Mouse (Mus musculus): ENCODE measurements at regions not wholly inside any gene's neighbourhood (a gene's known extent, or its start where the extent isn't known, plus 50 kb on each side); places are given as distances from the start of the nearest gene placed in this dataset.

GRCm38 (mm10) chrX:11666517-11666916 lies 338.9 kb downstream of the H2al1j start:
- in situ Hi-C loops (cut with MboI; ENCODE audit: low pct_unique_long_range_greater_than_20kb in 1 of 2, low sequenced_read_pairs in 2 of 2, unreplicated experiment in 1 of 2): no loop called here

GRCm38 (mm10) chrX:11671805-11672204 lies 344.2 kb downstream of the H2al1j start:
- in situ Hi-C loops (cut with MboI; ENCODE audit: low pct_unique_long_range_greater_than_20kb in 1 of 2, low sequenced_read_pairs in 2 of 2, unreplicated experiment in 1 of 2): no loop called here

DNA sequence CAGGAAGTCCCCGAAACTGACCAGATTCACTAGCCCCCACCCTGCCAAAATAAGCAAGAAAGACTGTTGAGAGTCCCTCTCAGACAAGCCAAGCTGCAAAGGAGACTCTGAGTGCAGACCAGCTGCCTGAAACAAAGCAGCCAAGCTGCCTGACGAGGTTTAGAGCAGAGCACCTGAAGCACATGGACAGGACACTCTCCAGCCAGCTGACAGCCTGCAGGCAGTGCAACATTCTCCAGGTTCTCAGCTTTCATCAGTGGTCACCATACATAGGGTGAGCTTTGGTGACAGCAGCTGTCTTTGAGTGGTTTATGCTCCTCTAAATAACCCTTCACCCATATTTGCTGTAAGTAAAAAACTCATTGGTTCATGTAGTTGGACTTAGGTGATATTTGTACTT lies 350.5 kb downstream of the H2al1j start:
- in situ Hi-C loops (cut with MboI; ENCODE audit: low pct_unique_long_range_greater_than_20kb in 1 of 2, low sequenced_read_pairs in 2 of 2, unreplicated experiment in 1 of 2): no loop called here

GRCm38 (mm10) chrX:11681274-11681673 lies 353.7 kb downstream of the H2al1j start:
- in situ Hi-C loops (cut with MboI; ENCODE audit: low pct_unique_long_range_greater_than_20kb in 1 of 2, low sequenced_read_pairs in 2 of 2, unreplicated experiment in 1 of 2): no loop called here

DNA sequence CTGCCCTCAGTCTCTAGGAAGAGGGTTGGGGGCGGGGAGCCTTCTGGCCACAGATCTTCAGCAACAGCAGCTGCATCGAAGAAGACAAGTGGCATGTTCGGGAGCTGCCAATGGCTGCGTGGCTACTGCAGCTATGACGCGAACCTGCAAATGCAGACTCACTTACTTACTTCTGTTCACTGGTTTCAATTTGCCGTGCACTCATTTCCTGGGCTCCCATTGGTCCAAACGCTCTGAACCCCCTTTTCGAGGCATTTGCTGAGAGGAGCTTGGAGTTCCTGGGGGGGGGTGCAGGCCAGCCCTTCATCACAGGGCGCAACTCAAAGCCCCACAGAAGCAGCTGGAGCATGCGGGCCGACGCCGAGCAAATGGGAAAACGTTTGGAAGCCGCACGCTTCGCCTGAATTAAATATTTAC lies 362.4 kb downstream of the H2al1j start:
- in situ Hi-C loops (cut with MboI; ENCODE audit: low pct_unique_long_range_greater_than_20kb in 1 of 2, low sequenced_read_pairs in 2 of 2, unreplicated experiment in 1 of 2): no loop called here

GRCm38 (mm10) chrX:11690446-11690845 lies 362.8 kb downstream of the H2al1j start:
- in situ Hi-C loops (cut with MboI; ENCODE audit: low pct_unique_long_range_greater_than_20kb in 1 of 2, low sequenced_read_pairs in 2 of 2, unreplicated experiment in 1 of 2): no loop called here

DNA sequence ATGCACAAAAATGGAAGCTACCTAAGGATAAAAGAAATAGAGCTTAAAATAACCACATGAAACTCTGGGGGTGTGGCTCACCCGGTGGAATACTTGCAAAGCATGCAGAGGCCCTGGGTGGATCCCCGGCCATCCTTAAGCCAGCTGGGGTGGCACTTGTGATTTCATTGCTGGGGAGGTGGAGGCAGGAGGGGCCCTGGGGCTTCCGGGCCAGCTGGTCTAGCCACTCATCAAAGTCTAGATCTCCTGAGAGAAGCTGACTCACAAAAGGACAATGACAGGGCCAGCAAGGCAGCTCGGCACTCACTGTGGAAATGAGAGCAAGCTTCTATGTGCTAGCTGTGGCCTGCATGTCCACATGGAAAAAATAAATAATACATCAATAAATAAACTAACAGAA lies 363.4 kb downstream of the H2al1j start:
- in situ Hi-C loops (cut with MboI; ENCODE audit: low pct_unique_long_range_greater_than_20kb in 1 of 2, low sequenced_read_pairs in 2 of 2, unreplicated experiment in 1 of 2): no loop called here

GRCm38 (mm10) chrX:11696565-11696964 lies 368.9 kb downstream of the H2al1j start:
- in situ Hi-C loops (cut with MboI; ENCODE audit: low pct_unique_long_range_greater_than_20kb in 1 of 2, low sequenced_read_pairs in 2 of 2, unreplicated experiment in 1 of 2): no loop called here

DNA sequence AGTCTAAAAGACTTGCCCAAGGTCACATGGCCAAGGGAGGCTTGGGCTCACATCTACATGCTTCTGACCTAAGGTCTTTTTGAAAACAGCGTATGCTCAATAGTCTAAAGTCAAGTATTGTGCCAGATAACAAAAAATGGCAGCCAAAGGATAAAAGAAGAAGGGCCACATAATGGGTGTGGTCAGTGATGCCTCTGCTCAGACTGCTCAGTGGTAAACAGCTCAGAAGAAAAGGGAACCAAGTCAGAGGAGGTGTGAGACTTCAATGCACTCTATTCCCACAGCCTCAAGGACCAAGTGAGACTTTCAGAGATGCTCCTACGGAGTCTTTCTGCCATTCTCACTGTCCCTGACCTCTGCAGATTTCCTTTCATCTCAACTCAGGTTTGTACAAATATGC lies 373.5 kb downstream of the H2al1j start:
- in situ Hi-C loops (cut with MboI; ENCODE audit: low pct_unique_long_range_greater_than_20kb in 1 of 2, low sequenced_read_pairs in 2 of 2, unreplicated experiment in 1 of 2): no loop called here

DNA sequence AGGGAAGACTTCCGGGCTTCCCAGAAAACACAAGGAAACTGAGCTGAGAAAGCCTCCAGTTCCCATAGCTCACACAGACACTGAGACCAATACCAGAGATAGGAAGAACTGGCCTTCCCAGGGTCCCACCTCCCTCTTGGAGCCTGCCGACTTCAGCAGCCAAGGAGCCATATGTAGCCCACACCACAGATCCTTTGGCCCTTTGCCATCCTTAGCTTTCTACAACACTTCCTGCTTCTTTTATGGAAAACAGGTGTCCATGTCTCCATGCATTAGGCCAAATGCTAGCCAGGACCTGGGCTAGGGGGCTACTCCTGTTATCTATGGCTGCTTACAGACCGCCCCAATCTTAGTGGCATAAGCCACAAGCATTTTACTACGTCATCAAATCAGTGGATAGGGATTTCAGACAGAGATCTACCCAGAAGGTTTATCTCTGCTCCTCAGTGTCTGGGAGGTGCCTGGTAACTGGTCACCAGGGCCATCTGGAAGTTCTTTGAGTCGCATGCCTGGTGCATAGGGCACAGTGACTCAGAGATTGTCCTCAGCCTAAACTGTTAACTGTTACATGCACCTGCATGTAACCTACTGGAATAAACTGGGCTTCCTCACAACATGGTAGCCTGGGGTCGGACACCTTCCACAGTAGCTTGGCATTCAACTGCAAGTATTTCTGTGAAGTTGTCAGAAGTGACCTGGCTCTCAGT lies 378.4 kb downstream of the H2al1j start:
- in situ Hi-C loops (cut with MboI; ENCODE audit: low pct_unique_long_range_greater_than_20kb in 1 of 2, low sequenced_read_pairs in 2 of 2, unreplicated experiment in 1 of 2): no loop called here

- in situ Hi-C loops (cut with MboI; ENCODE audit: low pct_unique_long_range_greater_than_20kb in 1 of 2, low sequenced_read_pairs in 2 of 2, unreplicated experiment in 1 of 2): no loop called here
Observed at GRCm38 (mm10) chrX:11707330-11707729, 379.7 kb downstream of the H2al1j start.

- in situ Hi-C loops (cut with MboI; ENCODE audit: low pct_unique_long_range_greater_than_20kb in 1 of 2, low sequenced_read_pairs in 2 of 2, unreplicated experiment in 1 of 2): no loop called here
Observed at GRCm38 (mm10) chrX:11708325-11708724, 380.7 kb downstream of the H2al1j start.

DNA sequence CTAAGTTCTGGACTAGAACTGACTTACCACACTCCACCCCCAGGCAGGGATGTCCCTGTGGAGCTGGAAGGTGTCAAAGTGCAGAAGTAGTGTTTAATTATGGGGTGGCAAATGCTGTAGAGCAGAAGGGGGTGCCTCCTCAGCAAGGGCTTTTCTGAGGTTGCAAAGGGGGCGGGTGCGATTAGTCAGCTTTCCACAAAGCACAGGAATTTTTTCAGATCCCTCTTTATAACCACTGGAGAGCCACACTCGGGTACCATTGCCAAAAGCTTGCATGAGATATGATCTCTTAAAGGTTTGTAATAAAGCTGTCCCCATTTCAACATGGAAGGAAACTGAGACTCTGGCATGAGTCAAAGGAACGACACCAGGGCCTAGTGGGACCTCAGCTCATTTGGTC lies 381.7 kb downstream of the H2al1j start:
- in situ Hi-C loops (cut with MboI; ENCODE audit: low pct_unique_long_range_greater_than_20kb in 1 of 2, low sequenced_read_pairs in 2 of 2, unreplicated experiment in 1 of 2): no loop called here

GRCm38 (mm10) chrX:11713423-11713822 lies 385.8 kb downstream of the H2al1j start:
- in situ Hi-C loops (cut with MboI; ENCODE audit: low pct_unique_long_range_greater_than_20kb in 1 of 2, low sequenced_read_pairs in 2 of 2, unreplicated experiment in 1 of 2): no loop called here

- in situ Hi-C loops (cut with MboI; ENCODE audit: low pct_unique_long_range_greater_than_20kb in 1 of 2, low sequenced_read_pairs in 2 of 2, unreplicated experiment in 1 of 2): no loop called here
Observed at GRCm38 (mm10) chrX:11716773-11717172, 389.2 kb downstream of the H2al1j start.

DNA sequence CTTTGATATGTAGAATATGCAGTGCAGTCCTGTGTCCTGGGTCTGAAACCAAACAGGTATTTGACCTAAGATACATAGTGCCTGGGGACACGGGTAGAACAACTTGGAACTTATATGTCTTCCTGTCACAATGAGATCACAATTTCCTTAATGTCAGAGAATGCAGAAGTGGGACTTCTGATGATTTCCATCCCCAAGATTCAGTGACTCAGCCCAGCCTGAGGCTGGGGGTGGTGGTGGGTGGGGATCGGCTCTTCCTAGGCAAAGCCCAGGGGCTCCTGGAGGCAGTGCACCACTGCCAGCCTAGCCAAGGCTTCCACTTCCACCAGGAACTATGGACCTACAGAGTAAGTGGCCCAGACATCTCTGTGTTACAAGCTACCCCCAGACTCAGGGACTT lies 391.2 kb downstream of the H2al1j start:
- in situ Hi-C loops (cut with MboI; ENCODE audit: low pct_unique_long_range_greater_than_20kb in 1 of 2, low sequenced_read_pairs in 2 of 2, unreplicated experiment in 1 of 2): no loop called here

- in situ Hi-C loops (cut with MboI; ENCODE audit: low pct_unique_long_range_greater_than_20kb in 1 of 2, low sequenced_read_pairs in 2 of 2, unreplicated experiment in 1 of 2): no loop called here
Observed at GRCm38 (mm10) chrX:11720517-11720916, 392.9 kb downstream of the H2al1j start.

DNA sequence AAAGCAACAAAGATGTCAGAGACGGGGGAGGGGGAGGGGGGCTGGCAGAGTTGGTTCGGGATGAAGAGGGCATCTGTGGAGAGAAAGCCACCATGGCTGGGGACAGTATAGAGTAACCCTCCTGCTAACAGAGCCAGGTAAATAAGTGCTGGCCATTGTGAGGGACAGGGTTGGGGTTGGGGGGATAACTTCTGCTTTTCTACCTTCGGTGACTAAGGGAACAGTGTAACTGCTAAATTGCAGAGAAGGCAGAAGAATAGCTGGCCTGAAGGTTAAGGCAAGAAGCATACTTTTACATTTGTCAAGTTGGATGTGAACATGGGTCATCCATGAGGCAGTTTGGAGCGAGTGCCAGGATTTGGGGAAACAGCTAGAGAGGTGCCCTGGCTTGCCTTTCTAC lies 395.1 kb downstream of the H2al1j start:
- in situ Hi-C loops (cut with MboI; ENCODE audit: low pct_unique_long_range_greater_than_20kb in 1 of 2, low sequenced_read_pairs in 2 of 2, unreplicated experiment in 1 of 2): no loop called here

DNA sequence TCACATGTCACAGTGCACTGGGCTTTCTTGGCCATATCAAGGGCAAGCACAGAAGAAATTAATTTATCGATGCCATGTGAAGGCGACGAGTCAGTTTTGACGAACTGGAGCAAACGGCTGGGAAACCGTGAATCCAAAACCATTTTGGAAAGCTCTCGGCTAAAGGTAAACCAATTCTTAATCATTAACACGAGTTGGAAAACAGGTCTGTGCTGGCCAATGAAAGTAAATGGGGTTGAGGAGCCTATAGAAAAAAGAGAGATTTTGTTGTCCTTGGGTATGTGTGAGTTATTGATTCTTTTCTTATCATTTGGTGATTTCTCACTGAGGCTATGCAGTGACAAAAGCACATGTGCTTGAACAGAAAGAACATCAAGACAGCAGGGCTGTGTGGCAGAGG lies 397.1 kb downstream of the H2al1j start:
- in situ Hi-C loops (cut with MboI; ENCODE audit: low pct_unique_long_range_greater_than_20kb in 1 of 2, low sequenced_read_pairs in 2 of 2, unreplicated experiment in 1 of 2): no loop called here

- in situ Hi-C loops (cut with MboI; ENCODE audit: low pct_unique_long_range_greater_than_20kb in 1 of 2, low sequenced_read_pairs in 2 of 2, unreplicated experiment in 1 of 2): no loop called here
Observed at GRCm38 (mm10) chrX:11726524-11727231, 399.1 kb downstream of the H2al1j start.

Measured in mouse embryonic stem cell (cell line).